Mouse (Mus musculus): ENCODE measurements around the gene Afg3l1. TPM values are rescaled to one million over a fixed set of nuclear protein-coding genes. Genes with fewer than 3 reads are reported as not detected.
"Not testable (repeated sequence)": the region's sequence is repeated elsewhere in the genome, so short reads cannot be mapped to it uniquely, and the experiment has no call there.

Afg3l1 gene
- polyA plus RNA-seq, 1 experiment, result 42.0 TPM

DNA sequence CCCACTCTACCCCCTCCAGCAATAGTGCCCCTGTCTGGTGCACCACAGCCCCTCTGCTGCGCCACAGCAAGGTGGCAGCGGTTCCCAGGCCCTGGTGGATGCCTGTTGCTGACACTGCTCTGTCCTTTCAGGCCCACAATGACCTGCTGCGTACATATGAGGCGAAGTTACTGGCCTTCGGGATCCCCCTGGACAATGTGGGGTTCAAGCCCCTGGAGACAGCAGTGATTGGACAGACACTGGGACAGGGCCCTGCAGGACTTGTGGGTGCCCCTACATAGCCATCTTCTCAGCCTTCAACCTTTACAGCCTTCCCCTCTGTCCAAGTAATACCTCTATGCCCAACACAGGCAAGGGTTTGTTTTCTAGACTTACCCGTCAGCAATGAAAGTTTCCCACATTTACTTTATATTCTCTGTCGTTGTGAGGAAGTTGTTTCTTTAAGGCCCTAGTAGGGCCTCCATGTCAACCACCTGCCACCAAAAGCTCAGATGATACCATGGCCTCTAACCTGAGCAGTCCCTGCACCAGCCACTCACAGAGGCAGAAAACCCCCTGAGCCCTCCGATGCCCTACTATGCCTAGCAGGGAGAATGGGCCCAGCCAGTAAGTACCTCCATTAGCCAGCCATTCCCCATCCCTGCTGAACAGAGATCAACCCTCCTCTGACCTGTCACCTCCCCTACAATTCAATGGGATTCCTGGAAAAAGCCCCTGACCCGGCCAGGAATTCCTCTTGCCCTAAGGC, 58.7 kb downstream of the Afg3l1 start:
- Histone ChIP-seq H3K4me3 (ENCODE audit: low read depth, low read length) (no peak overlapping the region), H3K27ac (ENCODE audit: insufficient read depth, low read length) (no peak overlapping the region), H3K36me3 (ENCODE audit: control insufficient read depth, insufficient read depth, low read length, poor library complexity, severe bottlenecking) (peaks cover 5% of the 10 kb centered on the region; the same call in 1 of the 2 replicates), H3K27me3 (ENCODE audit: control insufficient read depth, insufficient read depth, low read length, poor library complexity, severe bottlenecking) (no peaks in the 10 kb centered on the region), H3K4me1 (ENCODE audit: control insufficient read depth, insufficient read depth, low read length) (no peaks in the 10 kb centered on the region), H3K9me3 (replicated peaks; ENCODE audit: control insufficient read depth, insufficient read depth, low read length, poor library complexity, severe bottlenecking) (no peaks in the 10 kb centered on the region), H3K9ac (ENCODE audit: low read depth, poor library complexity, severe bottlenecking) (no peak overlapping the region)
- no peak for TF ChIP-seq EP300 (IDR thresholded peaks at IDR 0.05; ENCODE audit: insufficient read depth, low read depth, low read length)
- TF ChIP-seq CTCF (IDR thresholded peaks at IDR 0.05; ENCODE audit: low read depth, low read length), result no peak
- no peak for TF ChIP-seq POLR2A (IDR thresholded peaks at IDR 0.05; ENCODE audit: insufficient read depth, low read length)

DNA sequence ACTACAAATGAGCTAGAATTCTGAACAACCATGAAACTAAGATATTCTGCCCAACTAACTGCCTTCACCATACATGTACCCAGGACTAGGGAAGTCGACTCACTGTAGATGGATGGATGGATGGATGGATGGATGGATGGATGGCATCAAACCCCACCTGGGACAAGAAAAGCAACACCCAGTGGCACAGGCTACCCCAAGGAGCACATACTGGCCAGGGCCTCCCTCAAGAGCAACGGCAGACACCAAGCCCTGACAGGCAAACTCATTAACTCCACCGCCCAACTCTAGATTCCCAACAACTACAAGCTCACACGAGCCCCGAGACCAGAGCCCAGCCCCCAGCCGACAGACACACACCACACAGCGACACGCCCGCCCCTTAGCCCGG, 59.3 kb downstream of the Afg3l1 start:
- Histone ChIP-seq H3K36me3 (ENCODE audit: control insufficient read depth, insufficient read depth, low read length, poor library complexity, severe bottlenecking) (peaks cover 5% of the 10 kb centered on the region; the same call in 1 of the 2 replicates), H3K4me1 (ENCODE audit: control insufficient read depth, insufficient read depth, low read length) (no peaks in the 10 kb centered on the region), H3K4me3 (ENCODE audit: low read depth, low read length) (no peak overlapping the region), H3K27ac (ENCODE audit: insufficient read depth, low read length) (no peak overlapping the region), H3K9ac (ENCODE audit: low read depth, poor library complexity, severe bottlenecking) (no peak overlapping the region), H3K9me3 (replicated peaks; ENCODE audit: control insufficient read depth, insufficient read depth, low read length, poor library complexity, severe bottlenecking) (no peaks in the 10 kb centered on the region), H3K27me3 (ENCODE audit: control insufficient read depth, insufficient read depth, low read length, poor library complexity, severe bottlenecking) (no peaks in the 10 kb centered on the region)
- no peak for TF ChIP-seq CTCF (IDR thresholded peaks at IDR 0.05; ENCODE audit: low read depth, low read length)
- TF ChIP-seq EP300 (IDR thresholded peaks at IDR 0.05; ENCODE audit: insufficient read depth, low read depth, low read length), result no peak
- no peak for TF ChIP-seq POLR2A (IDR thresholded peaks at IDR 0.05; ENCODE audit: insufficient read depth, low read length)

DNA sequence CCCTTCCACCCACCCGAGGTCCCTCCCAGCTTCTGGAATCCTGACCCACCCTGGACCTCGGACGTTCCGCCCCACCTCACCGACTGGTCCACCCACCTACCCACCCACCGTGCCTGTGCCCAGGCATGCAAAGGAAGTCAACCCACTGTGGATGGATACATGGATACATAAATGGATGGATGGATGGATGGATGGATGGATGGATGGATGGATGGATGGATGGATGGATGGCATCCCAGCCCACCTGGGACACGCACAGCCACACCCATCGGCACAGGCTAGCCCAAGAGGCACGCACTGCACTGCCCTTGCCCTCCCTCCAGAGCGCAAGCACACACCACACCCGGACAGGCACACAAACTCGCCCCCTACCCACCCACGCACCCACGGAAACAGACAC, 59.9 kb downstream of the Afg3l1 start:
- not testable (repeated sequence) for H3K4me3 ChIP-seq (ENCODE audit: low read depth, low read length); H3K4me1 ChIP-seq (ENCODE audit: control insufficient read depth, insufficient read depth, low read length); H3K9me3 ChIP-seq (replicated peaks; ENCODE audit: control insufficient read depth, insufficient read depth, low read length, poor library complexity, severe bottlenecking)

More for the DNA sequence above, 59.9 kb downstream of the Afg3l1 start:
- H3K27ac ChIP-seq (ENCODE audit: insufficient read depth, low read length); H3K36me3 ChIP-seq (ENCODE audit: control insufficient read depth, insufficient read depth, low read length, poor library complexity, severe bottlenecking); H3K27me3 ChIP-seq (ENCODE audit: control insufficient read depth, insufficient read depth, low read length, poor library complexity, severe bottlenecking); H3K9ac ChIP-seq (ENCODE audit: low read depth, poor library complexity, severe bottlenecking): not testable (repeated sequence)

Other genes with a start within 250 kb of the Afg3l1 start
- 0.25 and 0.64 TPM in 2 replicates for gene Spata2l, start 241.7 kb upstream of the Afg3l1 start, polyA plus RNA-seq (2011; ENCODE audit: insufficient read depth, insufficient read length, low read depth, missing spikeins)
- gene Zfp276, start 223.7 kb upstream of the Afg3l1 start, polyA plus RNA-seq (2011; ENCODE audit: insufficient read depth, insufficient read length, low read depth, missing spikeins), result 7.4 and 8.0 TPM in 2 replicates
- gene Vps9d1, start 223.6 kb upstream of the Afg3l1 start, polyA plus RNA-seq (2011; ENCODE audit: insufficient read depth, insufficient read length, low read depth, missing spikeins), result 4.7 and 8.9 TPM in 2 replicates
- gene Fanca, start 159.3 kb upstream of the Afg3l1 start, polyA plus RNA-seq (2011; ENCODE audit: insufficient read depth, insufficient read length, low read depth, missing spikeins), result 56.4 and 58.9 TPM in 2 replicates
- gene Spire2, start 145.2 kb upstream of the Afg3l1 start, polyA plus RNA-seq (2011; ENCODE audit: insufficient read depth, insufficient read length, low read depth, missing spikeins), result 4.2 and 5.0 TPM in 2 replicates
- 239 TPM in 2 replicates for gene Tcf25, start 104.2 kb upstream of the Afg3l1 start, polyA plus RNA-seq (2011; ENCODE audit: insufficient read depth, insufficient read length, low read depth, missing spikeins)
- not detected in 2 replicates for gene Mc1r, start 70.8 kb upstream of the Afg3l1 start, polyA plus RNA-seq (2011; ENCODE audit: insufficient read depth, insufficient read length, low read depth, missing spikeins)
- 19.6 and 20.1 TPM in 2 replicates for gene Tubb3, start 66.5 kb upstream of the Afg3l1 start, polyA plus RNA-seq (2011; ENCODE audit: insufficient read depth, insufficient read length, low read depth, missing spikeins)
- gene Def8, start 54.4 kb upstream of the Afg3l1 start, polyA plus RNA-seq (2011; ENCODE audit: insufficient read depth, insufficient read length, low read depth, missing spikeins), result 76.6 and 81.6 TPM in 2 replicates
- 0.75 and 1.6 TPM in 2 replicates for gene Dbndd1, start 37.6 kb downstream of the Afg3l1 start, polyA plus RNA-seq (2011; ENCODE audit: insufficient read depth, insufficient read length, low read depth, missing spikeins)
- gene Gas8, start 40.9 kb downstream of the Afg3l1 start, polyA plus RNA-seq (2011; ENCODE audit: insufficient read depth, insufficient read length, low read depth, missing spikeins), result 11.6 and 11.8 TPM in 2 replicates
- gene Rhou, start 176.0 kb downstream of the Afg3l1 start, polyA plus RNA-seq (2011; ENCODE audit: insufficient read depth, insufficient read length, low read depth, missing spikeins), result 60.3 and 60.7 TPM in 2 replicates

Measured in ES-Bruce4 (cell line).